ENCODE assay signal across 22 mouse cellular contexts in the genomic region with DNA sequence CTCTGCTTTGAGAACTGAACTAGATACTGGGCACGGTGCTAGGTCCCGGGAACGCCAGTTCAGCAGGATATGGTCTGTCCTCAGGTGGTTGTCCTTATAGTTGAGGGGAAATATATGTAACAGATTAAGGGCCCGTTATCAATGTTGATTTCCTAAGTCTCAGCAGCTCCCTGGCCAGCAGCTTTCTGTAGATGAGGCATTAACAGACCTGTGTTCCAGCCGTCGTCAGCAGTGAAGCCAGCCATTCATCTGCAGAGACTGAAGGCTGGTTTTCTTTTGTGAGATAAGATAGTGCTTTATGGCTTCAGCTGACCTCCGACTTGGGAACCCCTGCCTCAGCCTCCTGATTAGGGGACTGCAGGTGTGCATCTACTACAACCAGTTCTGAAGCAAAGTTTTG. TPM values are rescaled to one million over a fixed set of nuclear protein-coding genes. Genes with fewer than 3 reads are reported as not detected.
"Had no signal": no experiment of that assay in that cellular context is flagged by ENCODE, and none has a peak within 500 bp of the region (broad histone marks: within the 10 kb centered on the region; RNA-seq: fewer than 3 reads in every experiment).

No protein-coding gene starts in this region.

- H3K9me3 ChIP-seq: kidney, embryonic 15.5 days; liver, embryonic 13.5 days; midbrain, embryonic 12.5 days; midbrain, embryonic 15.5 days; neural tube, embryonic 15.5 days had no signal

- H3K4me2 ChIP-seq: kidney, embryonic 15.5 days; liver, embryonic 13.5 days; midbrain, embryonic 12.5 days; midbrain, embryonic 15.5 days; neural tube, embryonic 15.5 days had no signal

- H3K27me3 ChIP-seq: kidney, embryonic 15.5 days; midbrain, embryonic 15.5 days; neural tube, embryonic 15.5 days had no signal

- DNase-seq: kidney, adult 11 months; kidney, adult 8-10 months; kidney, postnatal 10 days; kidney, postnatal 36 days; layer of hippocampus, adult 9-11 months; liver, embryonic 13.5 days; lung, adult 2 months; lung, postnatal 14 days; right cerebral cortex, adult 18-20 months; right cerebral cortex, postnatal 14 days; right cerebral cortex, postnatal 4 days; thymus, adult 2 months; thymus, postnatal 14 days; thymus, postnatal 4 days had no signal

- H3K36me3 ChIP-seq: kidney, embryonic 15.5 days; liver, embryonic 13.5 days; midbrain, embryonic 12.5 days; midbrain, embryonic 15.5 days; neural tube, embryonic 15.5 days had no signal

- H3K4me3 ChIP-seq: kidney, embryonic 15.5 days; liver, embryonic 13.5 days; midbrain, embryonic 12.5 days; midbrain, embryonic 15.5 days; myocyte; neural tube, embryonic 15.5 days had no signal

- H3K27ac ChIP-seq: kidney, embryonic 15.5 days; liver, embryonic 13.5 days; midbrain, embryonic 12.5 days; midbrain, embryonic 15.5 days; neural tube, embryonic 15.5 days; stomach, postnatal 0 days had no signal

- H3K9ac ChIP-seq: kidney, embryonic 15.5 days; liver, embryonic 13.5 days; midbrain, embryonic 12.5 days; midbrain, embryonic 15.5 days; neural tube, embryonic 15.5 days had no signal

- ATAC-seq: midbrain, embryonic 15.5 days had no signal

- H3K4me1 ChIP-seq: liver, embryonic 13.5 days had no signal

RNA-seq across cellular contexts. Expression of a gene that starts 15.2 kb away (rescaled TPM):
- total RNA-seq: liver, adult 2 months; megakaryocyte-erythroid progenitor cell, adult 5-6 weeks had no signal
